Mouse (Mus musculus) midbrain, embryonic 16.5 days (tissue): ENCODE measurements around the gene Dok1. TPM values are rescaled to one million over a fixed set of nuclear protein-coding genes. Genes with fewer than 3 reads are reported as not detected.

Source experiments
- ATAC-seq: fragments of 200-750 bp; cut with Nextera tagmentation; 2 replicates; pipeline ENCODE4 v1.8.0; 2017; ENCODE audit warnings: moderate TSS enrichment
- H3K27ac ChIP-seq: fragments of 300-500 bp; sonication (generic); 2 replicates; pipeline ENCODE4 v1.5.1; 2014; ENCODE audit warnings: mild to moderate bottlenecking, low read length, mixed read lengths
- H3K27me3 ChIP-seq: fragments of 300-500 bp; sonication (generic); 2 replicates; pipeline ENCODE4 v1.6.1; 2014; ENCODE audit warnings: low read depth, low read length, mixed read lengths; ENCODE audit not compliant: control insufficient read depth, insufficient read depth
- H3K36me3 ChIP-seq: fragments of 300-500 bp; sonication (generic); 2 replicates; pipeline ENCODE4 v1.6.1; 2014; ENCODE audit warnings: mild to moderate bottlenecking, low read length, moderate library complexity, mixed read lengths; ENCODE audit not compliant: control insufficient read depth, insufficient read depth
- H3K4me1 ChIP-seq: fragments of 300-500 bp; sonication (generic); 2 replicates; pipeline ENCODE4 v1.6.1; 2014; ENCODE audit warnings: mild to moderate bottlenecking, low read length, mixed read lengths; ENCODE audit not compliant: control insufficient read depth, insufficient read depth
- H3K4me2 ChIP-seq: fragments of 300-500 bp; sonication (generic); 2 replicates; pipeline ENCODE4 v1.6.1; 2014; ENCODE audit warnings: mild to moderate bottlenecking, low read length, mixed read lengths
- H3K4me3 ChIP-seq: fragments of 300-500 bp; sonication (generic); 2 replicates; pipeline ENCODE4 v1.5.1; 2014; ENCODE audit warnings: low read depth, mild to moderate bottlenecking, low read length, moderate library complexity, mixed read lengths
- H3K9ac ChIP-seq: fragments of 300-500 bp; sonication (generic); 2 replicates; pipeline ENCODE4 v1.6.1; 2014; ENCODE audit warnings: low read depth, low read length, mixed read lengths
- H3K9me3 ChIP-seq: fragments of 300-500 bp; sonication (generic); replicated peaks from 2 replicates; pipeline ENCODE4 v1.6.1; 2014; ENCODE audit warnings: mild to moderate bottlenecking, low read length, mixed read lengths; ENCODE audit not compliant: control insufficient read depth, poor library complexity, severe bottlenecking
- WGBS: fragments of 180-500 bp; shearing (Covaris S2); extraction: QIAGEN DNeasy Blood & Tissue Kit; methylation state at CpG from one replicate; pipeline ENCODE4 v1.1.7; 2014; 5-methylcytosine and 5-hydroxymethylcytosine counted together
- polyA plus RNA-seq: library from polyadenylated mRNA; unstranded; fragments of >200 nt; fragmentation: Nextera tagmentation; extraction: Ambion mirVana; gene quantifications from 2 replicates; pipeline ENCODE4 v1.2.1, GENCODE M21; 2015

The Dok1 gene
- polyA plus RNA-seq, 1 experiment from 2014 or later: 1.8 TPM

- H3K27ac ChIP-seq: no peak overlapping the region
- H3K36me3 ChIP-seq: no peaks in the 10 kb centered on the region
- no peak overlapping the region for H3K9ac ChIP-seq
- WGBS: 65% methylated on average over 5 of the region's 5 CpGs
- H3K4me2 ChIP-seq: no peak overlapping the region
- no peak for ATAC-seq
- no peaks in the 10 kb centered on the region for H3K4me1 ChIP-seq
- no peaks in the 10 kb centered on the region for H3K9me3 ChIP-seq
- no peaks in the 10 kb centered on the region for H3K27me3 ChIP-seq
- no peak overlapping the region for H3K4me3 ChIP-seq
These were observed 19.8 kb downstream of the Dok1 start for GRCm38 (mm10) chr6:83013444-83013843.

- Histone ChIP-seq H3K36me3 (no peaks in the 10 kb centered on the region), H3K4me2 (no peak overlapping the region), H3K9me3 (no peaks in the 10 kb centered on the region), H3K9ac (no peak overlapping the region), H3K4me1 (no peaks in the 10 kb centered on the region), H3K27me3 (no peaks in the 10 kb centered on the region), H3K4me3 (no peak overlapping the region), H3K27ac (no peak overlapping the region)
- ATAC-seq: no peak
- WGBS: 81% methylated on average over 6 of the region's 6 CpGs
These were observed 21.5 kb downstream of the Dok1 start for GRCm38 (mm10) chr6:83011756-83012155.

GRCm38 (mm10) chr6:83011255-83011654 is 22.0 kb downstream of the Dok1 start:
- Histone ChIP-seq H3K9ac (no peak overlapping the region), H3K4me1 (no peaks in the 10 kb centered on the region), H3K36me3 (no peaks in the 10 kb centered on the region), H3K4me2 (no peak overlapping the region), H3K4me3 (no peak overlapping the region), H3K9me3 (no peaks in the 10 kb centered on the region), H3K27me3 (no peaks in the 10 kb centered on the region), H3K27ac (no peak overlapping the region)
- 85% methylated on average over 7 of the region's 7 CpGs for WGBS
- no peak for ATAC-seq

- no peak overlapping the region for H3K4me3 ChIP-seq
- H3K27ac ChIP-seq: no peak overlapping the region
- no peak overlapping the region for H3K4me2 ChIP-seq
- no peak overlapping the region for H3K9ac ChIP-seq
- no peaks in the 10 kb centered on the region for H3K9me3 ChIP-seq
- no peaks in the 10 kb centered on the region for H3K36me3 ChIP-seq
- 79% methylated on average over 7 of the region's 7 CpGs for WGBS
- no peak for ATAC-seq
- no peaks in the 10 kb centered on the region for H3K4me1 ChIP-seq
- no peaks in the 10 kb centered on the region for H3K27me3 ChIP-seq
These were observed 23.3 kb downstream of the Dok1 start for GRCm38 (mm10) chr6:83010010-83010409.

GRCm38 (mm10) chr6:83008659-83009058 is 24.6 kb downstream of the Dok1 start:
- ATAC-seq: no peak
- Histone ChIP-seq H3K27ac (no peak overlapping the region), H3K4me3 (no peak overlapping the region), H3K36me3 (no peaks in the 10 kb centered on the region), H3K27me3 (no peaks in the 10 kb centered on the region), H3K4me2 (no peak overlapping the region), H3K9me3 (no peaks in the 10 kb centered on the region), H3K9ac (no peak overlapping the region), H3K4me1 (no peaks in the 10 kb centered on the region)
- 76% methylated on average over 3 of the region's 3 CpGs for WGBS

GRCm38 (mm10) chr6:83006114-83006513 is 27.2 kb downstream of the Dok1 start:
- Histone ChIP-seq H3K4me3 (no peak overlapping the region), H3K9me3 (no peaks in the 10 kb centered on the region), H3K27me3 (no peaks in the 10 kb centered on the region), H3K36me3 (no peaks in the 10 kb centered on the region), H3K9ac (no peak overlapping the region), H3K27ac (no peak overlapping the region), H3K4me1 (no peaks in the 10 kb centered on the region), H3K4me2 (no peak overlapping the region)
- 89% methylated on average over 6 of the region's 6 CpGs for WGBS
- no peak for ATAC-seq

GRCm38 (mm10) chr6:83005444-83006011 is 27.7 kb downstream of the Dok1 start:
- H3K27me3 ChIP-seq: no peaks in the 10 kb centered on the region
- H3K36me3 ChIP-seq: no peaks in the 10 kb centered on the region
- H3K9me3 ChIP-seq: no peaks in the 10 kb centered on the region
- no peak overlapping the region for H3K27ac ChIP-seq
- H3K4me2 ChIP-seq: no peak overlapping the region
- 87% methylated on average over 10 of the region's 10 CpGs for WGBS
- ATAC-seq: no peak
- H3K4me3 ChIP-seq: no peak overlapping the region
- no peak overlapping the region for H3K9ac ChIP-seq
- H3K4me1 ChIP-seq: no peaks in the 10 kb centered on the region

GRCm38 (mm10) chr6:83004872-83005271 is 28.4 kb downstream of the Dok1 start:
- no peak overlapping the region for H3K9ac ChIP-seq
- no peaks in the 10 kb centered on the region for H3K27me3 ChIP-seq
- no peak overlapping the region for H3K27ac ChIP-seq
- no peak overlapping the region for H3K4me2 ChIP-seq
- no peaks in the 10 kb centered on the region for H3K36me3 ChIP-seq
- H3K4me1 ChIP-seq: no peaks in the 10 kb centered on the region
- no peak overlapping the region for H3K4me3 ChIP-seq
- no peak for ATAC-seq
- WGBS: 52% methylated on average over 7 of the region's 7 CpGs
- H3K9me3 ChIP-seq: no peaks in the 10 kb centered on the region

GRCm38 (mm10) chr6:83004309-83004708 is 29.0 kb downstream of the Dok1 start:
- H3K27me3 ChIP-seq: no peaks in the 10 kb centered on the region
- no peak for ATAC-seq
- 76% methylated on average over 2 of the region's 2 CpGs for WGBS
- H3K4me3 ChIP-seq: no peak overlapping the region
- no peaks in the 10 kb centered on the region for H3K9me3 ChIP-seq
- H3K27ac ChIP-seq: no peak overlapping the region
- no peak overlapping the region for H3K9ac ChIP-seq
- no peaks in the 10 kb centered on the region for H3K4me1 ChIP-seq
- H3K36me3 ChIP-seq: no peaks in the 10 kb centered on the region
- no peak overlapping the region for H3K4me2 ChIP-seq
